Mouse (Mus musculus) testis, adult 2 months (tissue): ENCODE results near the gene D330045A20Rik.

Source experiments
- CTCF ChIP-seq: fragments of 200-500 bp; IDR thresholded peaks from 2 replicates; pipeline ENCODE4 v1.5.1; 2012; ENCODE audit warnings: low read depth, mild to moderate bottlenecking, inconsistent platforms, low read length, moderate library complexity; ENCODE audit not compliant: control insufficient read depth, insufficient read depth, insufficient replicate concordance
- POLR2A ChIP-seq: fragments of 200-500 bp; IDR thresholded peaks from 2 replicates; pipeline ENCODE4 v1.6.1; 2012; ENCODE audit warnings: low read depth, mild to moderate bottlenecking, inconsistent platforms, low read length, moderate library complexity; ENCODE audit not compliant: control insufficient read depth

DNA sequence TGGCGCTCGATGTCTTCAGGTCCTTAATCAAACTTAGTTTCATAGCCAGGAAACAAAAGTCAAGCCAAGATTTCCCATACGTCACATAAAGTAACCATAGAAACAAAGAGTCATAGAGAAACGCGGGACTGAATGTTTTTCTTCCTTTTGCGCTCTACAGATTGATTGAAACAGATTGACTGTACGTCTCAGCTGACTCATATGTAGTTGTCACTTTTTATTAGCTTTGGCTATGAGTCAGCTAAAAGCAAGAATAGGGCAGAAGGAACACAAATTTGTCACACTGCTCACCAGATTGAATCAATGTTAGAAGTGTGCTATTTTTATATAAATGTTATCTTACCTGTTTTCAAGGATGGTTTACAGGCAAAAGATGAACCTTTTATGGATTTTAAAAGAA lies 63.6 kb downstream of the D330045A20Rik start:
- TF ChIP-seq CTCF (no peak), POLR2A (no peak)
